Mouse (Mus musculus) ES-E14 (cell line): ENCODE measurements around the gene Tmem95. TPM values are rescaled to one million over a fixed set of nuclear protein-coding genes. Genes with fewer than 3 reads are reported as not detected.
A peak's percentile ranks its signal among the peaks of the same experiment; 100 is the strongest.

ENCODE experiments used
- DNase-seq: peaks from one replicate; pipeline ENCODE4 v3.0.0-alpha.2; 2013; ENCODE audit warnings: low read depth, low spot score
- H3K27ac ChIP-seq: 2 replicates; pipeline ENCODE4 v1.5.1; 2012; ENCODE audit warnings: low read depth, mild to moderate bottlenecking, low read length, moderate library complexity, mixed read lengths; ENCODE audit not compliant: poor library complexity, insufficient read depth, severe bottlenecking
- H3K36me3 ChIP-seq: 2 replicates; pipeline ENCODE4 v1.6.1; 2012; ENCODE audit warnings: mild to moderate bottlenecking, low read length, moderate library complexity, mixed read lengths; ENCODE audit not compliant: control insufficient read depth, poor library complexity, insufficient read depth, severe bottlenecking
- H3K4me1 ChIP-seq, 2 experiments: fragments of 150-350 bp in 1 of 2; sonication (generic) in 1 of 2; 2 replicates each; pipeline ENCODE4 v1.6.1; 2012; ENCODE audit warnings: low read length in 2 of 2, mild to moderate bottlenecking in 1 of 2, mixed read lengths in 1 of 2; ENCODE audit not compliant: control insufficient read depth in 2 of 2, insufficient read depth in 2 of 2, poor library complexity in 1 of 2
- H3K4me3 ChIP-seq, 2 experiments: fragments of 150-350 bp in 1 of 2; sonication (generic) in 1 of 2; 2 replicates each; pipeline ENCODE4 v1.5.1; 2012; ENCODE audit warnings: low read length in 2 of 2, low read depth in 1 of 2, mild to moderate bottlenecking in 1 of 2, mixed read lengths in 1 of 2; ENCODE audit not compliant: insufficient read depth in 1 of 2, poor library complexity in 1 of 2, severe bottlenecking in 1 of 2
- H3K9ac ChIP-seq: 2 replicates; pipeline ENCODE4 v1.6.1; 2012; ENCODE audit warnings: low read depth, mild to moderate bottlenecking, low read length, mixed read lengths; ENCODE audit not compliant: poor library complexity, insufficient read depth, severe bottlenecking
- H3K9me3 ChIP-seq: fragments of 150-350 bp; sonication (generic); 2 replicates; pipeline ENCODE4 v1.6.1; 2012; ENCODE audit warnings: low read depth, mild to moderate bottlenecking, low read length; ENCODE audit not compliant: control insufficient read depth, insufficient read depth
- CHD2 ChIP-seq: IDR thresholded peaks from 2 replicates; pipeline ENCODE4 v1.6.1; 2014; ENCODE audit warnings: mild to moderate bottlenecking, low read depth, low read length, inconsistent platforms
- HCFC1 ChIP-seq: IDR thresholded peaks from 2 replicates; pipeline ENCODE4 v1.6.1; 2012; ENCODE audit warnings: low read length, inconsistent platforms, borderline replicate concordance; ENCODE audit not compliant: insufficient read depth
- MAFK ChIP-seq: IDR thresholded peaks from 2 replicates; pipeline ENCODE4 v1.6.1; 2014; ENCODE audit warnings: mild to moderate bottlenecking, low read depth, low read length, inconsistent platforms; ENCODE audit not compliant: insufficient read depth
- ZC3H11A ChIP-seq: IDR thresholded peaks from 2 replicates; pipeline ENCODE4 v1.6.1; 2012; ENCODE audit warnings: low read depth, mild to moderate bottlenecking, inconsistent platforms, low read length, borderline replicate concordance
- ZNF384 ChIP-seq: IDR thresholded peaks from 2 replicates; pipeline ENCODE4 v1.6.1; 2012; ENCODE audit warnings: low read depth, low read length, inconsistent platforms
- in situ Hi-C, 2 experiments: fragments of 600-800 bp; cut with MboI; formaldehyde crosslinking; loops; one replicate each; pipeline ENCODE4 v1.15.1; 2025; ENCODE audit warnings: low sequenced_read_pairs in 2 of 2, inconsistent platforms in 1 of 2; ENCODE audit not compliant: unreplicated experiment in 2 of 2
- total RNA-seq: library from RNA; depleted of rRNA; stranded (reverse); fragments of 300-350 nt; gene quantifications from 2 replicates; pipeline ENCODE4 v1.2.3, GENCODE M21; 2012

The Tmem95 gene
- total RNA-seq, 1 experiment: not detected

GRCm38 (mm10) chr11:69900471-69901405 is 22.9 kb upstream of the Tmem95 start, which contains the start of the genes 2810408A11Rik and Neurl4:
2810408A11Rik (minus strand) TSS chr11:69900987.
Neurl4 (plus strand) TSS chr11:69901072.
- Histone ChIP-seq H3K4me1 (peaks cover 4 to 23% of the 10 kb centered on the region in 2 experiments; a peak in 3 of 4 replicates), H3K4me3 (peak within 1 kb of the TSS; percentile 97 to 99), H3K9ac (peak within 1 kb of the TSS; percentile 84), H3K36me3 (peaks cover 19% of the 10 kb centered on the region), H3K9me3 (no peaks in the 10 kb centered on the region), H3K27ac (peak within 1 kb of the TSS; percentile 94)
- DNase-seq: peak; percentile 97
- TF ChIP-seq ZNF384 (no peak), CHD2 (peak; percentile 70; the same call in 1 of the 2 replicates)
- in situ Hi-C loops: no loop called here

DNA sequence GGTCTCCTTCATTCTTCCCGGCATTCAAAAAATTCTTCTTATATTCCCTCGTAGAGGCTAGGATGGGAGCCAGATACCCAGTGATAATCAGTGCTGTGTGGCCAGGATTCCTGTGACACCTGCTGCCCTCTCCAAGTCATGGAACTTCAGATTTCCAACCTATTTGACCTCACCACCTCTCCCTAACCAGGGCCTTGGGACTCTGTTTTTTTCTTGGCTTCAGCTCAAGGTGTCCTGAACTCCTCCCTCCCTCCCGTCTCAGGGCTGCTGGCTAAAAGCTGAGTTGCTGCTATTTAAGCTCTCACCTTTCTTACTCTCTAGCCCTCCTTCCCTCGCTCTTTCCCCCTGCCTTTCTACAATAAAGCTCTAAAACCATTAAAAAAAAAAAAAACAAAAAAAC is 22.1 kb upstream of the Tmem95 start:
- DNase-seq: no peak
- TF ChIP-seq CHD2 (no peak), HCFC1 (no peak), ZC3H11A (no peak), MAFK (no peak), ZNF384 (no peak)

GRCm38 (mm10) chr11:69895291-69895690 is 17.5 kb upstream of the Tmem95 start, which contains the start of gene Acap1:
Acap1 (minus strand) TSS chr11:69895539.
- Histone ChIP-seq H3K4me1 (peaks cover 10 to 35% of the 10 kb centered on the region in 2 experiments; a peak in 3 of 4 replicates), H3K9me3 (no peaks in the 10 kb centered on the region), H3K27ac (peak within 1 kb of the TSS; percentile 77; the same call in 1 of the 2 replicates), H3K4me3 (peak within 1 kb of the TSS in 1 of 2 experiments; percentile 55; a peak in 2 of 4 replicates), H3K36me3 (no peaks in the 10 kb centered on the region), H3K9ac (peak within 1 kb of the TSS; percentile 67)
- in situ Hi-C loops: no loop called here
- DNase-seq: no peak
- TF ChIP-seq ZC3H11A (no peak), HCFC1 (no peak), ZNF384 (no peak), CHD2 (no peak), MAFK (no peak)

More for the DNA sequence above, 22.1 kb upstream of the Tmem95 start:
- Histone ChIP-seq H3K36me3 (peaks cover 13% of the 10 kb centered on the region), H3K27ac (no peak overlapping the region), H3K4me1 (peaks cover 7 to 29% of the 10 kb centered on the region in 2 experiments; a peak in 3 of 4 replicates), H3K4me3 (peak overlapping the region in 1 of 2 experiments; percentile 99; a peak in 2 of 4 replicates), H3K9me3 (no peaks in the 10 kb centered on the region), H3K9ac (no peak overlapping the region)
- in situ Hi-C loops: no loop called here

GRCm38 (mm10) chr11:69894671-69895070 is 16.9 kb upstream of the Tmem95 start:
- TF ChIP-seq ZNF384 (0 out of 2 replicates have a peak, but pooled peaks have one; percentile 28), HCFC1 (no peak), MAFK (no peak), CHD2 (no peak)
- no peak for DNase-seq
- Histone ChIP-seq H3K4me3 (peak overlapping the region in 1 of 2 experiments; percentile 55; a peak in 2 of 4 replicates), H3K27ac (peak overlapping the region; percentile 77; the same call in 1 of the 2 replicates), H3K9me3 (no peaks in the 10 kb centered on the region), H3K36me3 (no peaks in the 10 kb centered on the region), H3K9ac (peak overlapping the region; percentile 44; the same call in 1 of the 2 replicates), H3K4me1 (peaks cover 10 to 34% of the 10 kb centered on the region in 2 experiments; a peak in 3 of 4 replicates)
- in situ Hi-C loops: no loop called here
